Mouse (Mus musculus) A20 (cell line): ENCODE measurements around the gene Cnksr1.
A peak's percentile ranks its signal among the peaks of the same experiment; 100 is the strongest.

Source experiments
- DNase-seq: peaks from one replicate; pipeline ENCODE4 v3.0.0-alpha.2; 2011; ENCODE audit warnings: low read depth, low spot score

The Cnksr1 gene

DNA sequence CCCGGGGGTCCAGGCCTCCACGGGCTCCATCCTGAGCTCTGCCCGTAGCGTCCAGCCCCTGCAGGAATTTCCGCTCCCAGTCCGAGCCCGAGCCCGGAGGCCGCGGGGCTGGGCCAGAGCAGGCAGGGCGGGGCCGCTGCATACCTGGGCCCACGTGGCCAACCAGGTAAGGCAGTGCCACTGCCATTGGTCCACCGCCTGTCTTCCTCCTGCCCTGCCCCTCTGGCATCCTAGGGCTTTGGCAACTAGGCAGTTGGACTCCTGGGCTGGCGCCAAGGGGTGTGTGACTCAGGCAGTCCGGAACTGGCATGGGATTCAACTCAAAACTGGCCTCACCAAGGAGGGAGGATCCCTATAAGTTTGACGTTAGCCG, at the start of gene Cnksr1:
Gene Cnksr1, minus strand, starts transcription at position 121 of the 373 bp plus-strand sequence.
- no peak for DNase-seq

DNA sequence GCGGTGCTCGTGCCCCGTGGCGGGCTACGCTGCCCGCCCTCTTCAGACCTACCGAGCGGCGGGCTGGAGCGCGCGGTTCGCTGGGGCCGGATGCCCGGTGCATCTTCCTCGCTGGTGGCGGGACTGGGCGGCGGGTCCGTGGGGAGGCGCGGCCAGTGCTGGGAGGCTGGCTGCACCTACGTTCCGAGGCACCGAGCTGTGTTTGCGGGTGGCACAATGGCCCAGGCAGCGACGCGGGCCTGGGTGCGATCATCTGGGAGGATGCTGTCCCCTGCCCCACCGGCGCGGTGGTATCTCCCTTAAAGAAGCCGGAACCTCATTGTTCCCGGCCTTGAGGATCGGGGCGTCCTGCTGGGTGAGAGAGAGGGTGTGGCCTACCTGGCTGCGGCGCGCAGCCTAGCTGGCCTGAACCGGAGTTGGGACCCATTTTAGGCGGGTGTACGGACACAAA, 49.4 kb upstream of the Cnksr1 start, which contains the start of gene Pdik1l:
Gene Pdik1l, minus strand, starts transcription at position 321 of the 451 bp plus-strand sequence.
- peak; percentile 94 for DNase-seq

DNA sequence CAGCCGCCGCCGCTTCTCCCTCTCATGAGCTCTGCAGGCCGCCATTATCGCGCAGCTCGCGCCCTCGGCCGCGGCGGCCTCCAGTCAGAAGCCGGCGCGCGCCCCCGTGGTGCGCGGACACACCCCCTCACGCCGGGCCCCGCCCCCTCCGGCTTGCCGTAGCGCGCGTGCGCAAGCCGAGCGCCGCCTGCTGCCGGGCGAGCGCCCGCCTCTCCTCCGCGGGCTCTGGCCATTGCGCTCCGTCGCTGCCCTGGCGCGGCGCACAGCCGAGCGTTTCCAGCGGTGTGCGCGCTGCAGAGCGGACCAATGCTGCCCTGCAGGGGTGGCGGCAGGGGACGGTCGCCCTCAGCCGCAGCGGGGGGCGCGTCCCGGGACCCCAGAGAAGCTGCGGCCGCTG, 49.0 kb upstream of the Cnksr1 start:
- peak; percentile 95 for DNase-seq

DNA sequence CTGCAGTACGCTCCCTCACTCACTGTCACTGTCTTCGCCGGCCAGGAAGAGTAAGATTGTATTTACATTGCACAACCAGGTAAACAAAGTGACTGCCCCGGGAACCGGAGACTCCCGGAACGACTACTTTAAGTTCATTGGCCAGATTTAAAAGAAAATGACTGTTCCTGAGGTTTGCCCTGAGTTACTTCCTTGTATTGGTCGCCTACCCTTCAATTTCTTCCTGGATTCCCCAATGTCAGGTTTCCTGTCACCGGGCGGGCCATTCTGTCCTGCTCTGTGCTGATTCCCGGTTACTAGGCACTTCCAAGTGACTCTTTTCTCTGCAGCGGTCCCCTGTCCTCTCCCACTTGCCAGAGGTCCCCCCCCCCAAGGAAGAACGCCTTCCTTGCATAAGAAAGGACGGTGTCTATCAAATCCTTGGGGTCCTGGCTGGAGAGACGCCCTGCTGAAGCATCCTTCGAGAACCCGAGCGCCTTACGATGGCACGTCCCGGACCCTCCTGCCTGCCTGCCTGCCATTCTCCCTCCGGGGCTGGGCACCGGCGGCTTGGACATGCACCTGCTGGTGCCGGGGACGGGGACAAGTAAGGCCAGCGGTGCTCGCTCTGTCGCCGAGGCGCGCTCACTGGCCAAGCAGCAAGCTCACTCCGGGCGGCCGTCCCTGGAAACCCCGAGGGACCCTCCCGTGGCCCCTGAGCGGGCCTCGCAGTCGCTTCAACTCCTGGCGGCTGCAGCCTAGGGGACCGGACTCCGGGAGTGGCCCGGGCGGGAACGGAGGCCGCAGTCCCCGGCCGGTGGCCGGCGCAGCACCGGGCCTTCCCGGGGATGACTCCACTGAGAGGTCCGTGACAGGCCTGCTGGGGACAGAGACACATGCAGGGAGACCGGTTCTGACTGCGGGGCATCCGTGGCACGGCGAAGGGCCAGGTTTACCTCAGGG, 48.3 kb upstream of the Cnksr1 start:
- DNase-seq: no peak

DNA sequence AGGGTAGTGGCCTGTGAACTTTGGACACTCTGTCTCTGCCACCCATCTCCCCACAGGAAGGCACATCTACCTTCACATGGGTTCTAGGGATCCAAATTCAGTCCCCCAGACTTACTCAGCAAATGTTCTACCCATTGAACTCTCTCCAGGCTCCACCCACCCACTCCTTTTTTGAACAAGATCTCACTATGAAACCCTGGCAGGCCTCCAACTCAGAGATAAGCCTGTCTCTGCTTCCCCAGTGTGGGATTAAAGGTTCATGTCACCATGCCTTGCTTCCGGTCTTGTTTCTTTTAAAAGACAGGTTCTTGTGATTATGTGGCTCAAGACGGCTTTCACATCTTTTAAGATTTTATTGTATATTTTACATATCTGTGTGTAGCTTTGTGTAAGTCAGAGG, 46.7 kb upstream of the Cnksr1 start:
- DNase-seq: no peak

DNA sequence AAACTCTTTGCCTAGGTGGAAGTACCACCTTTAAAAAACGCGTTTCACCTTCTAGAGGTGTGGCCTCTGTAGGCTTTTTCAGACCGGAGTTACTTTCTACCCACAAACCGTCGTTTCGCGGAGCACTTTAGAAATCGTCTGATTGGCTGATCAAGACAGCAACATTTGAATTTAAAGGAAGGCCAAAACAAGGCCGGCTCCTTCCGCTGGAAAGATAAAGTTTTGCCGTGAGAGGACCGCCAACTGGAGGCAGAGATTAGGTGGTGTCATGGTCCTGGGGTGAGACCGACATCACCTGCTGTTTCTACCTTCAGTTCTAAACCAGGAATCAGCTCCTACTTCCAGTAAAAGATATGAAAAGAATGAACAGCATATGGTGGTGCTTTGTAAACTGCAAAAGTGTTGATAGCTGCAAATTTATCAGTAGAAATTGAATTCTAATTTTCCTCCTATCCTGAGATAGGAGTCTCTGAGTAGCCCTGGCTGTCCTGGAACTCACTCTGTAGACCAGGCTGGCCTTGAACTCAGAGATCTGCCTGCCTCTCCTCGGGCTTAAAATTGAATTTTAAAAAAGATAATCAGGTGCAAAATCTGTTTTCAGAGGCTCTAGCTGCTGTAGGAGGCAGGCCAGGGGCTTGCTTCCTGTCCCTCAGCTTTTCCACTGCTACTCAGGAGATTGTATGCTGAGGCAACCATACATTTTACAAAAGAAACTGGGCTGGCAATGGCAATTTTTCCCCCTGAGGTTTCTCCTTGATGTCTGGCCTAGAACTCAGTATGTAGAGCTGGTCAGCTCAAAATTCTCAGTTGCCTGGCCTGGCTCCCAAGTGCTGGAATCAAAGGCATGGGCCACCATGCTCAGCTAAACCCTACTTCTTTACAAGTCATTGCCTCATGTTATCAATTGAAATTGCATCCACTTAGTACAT, 35.5 kb upstream of the Cnksr1 start:
- DNase-seq: peak; percentile 91

DNA sequence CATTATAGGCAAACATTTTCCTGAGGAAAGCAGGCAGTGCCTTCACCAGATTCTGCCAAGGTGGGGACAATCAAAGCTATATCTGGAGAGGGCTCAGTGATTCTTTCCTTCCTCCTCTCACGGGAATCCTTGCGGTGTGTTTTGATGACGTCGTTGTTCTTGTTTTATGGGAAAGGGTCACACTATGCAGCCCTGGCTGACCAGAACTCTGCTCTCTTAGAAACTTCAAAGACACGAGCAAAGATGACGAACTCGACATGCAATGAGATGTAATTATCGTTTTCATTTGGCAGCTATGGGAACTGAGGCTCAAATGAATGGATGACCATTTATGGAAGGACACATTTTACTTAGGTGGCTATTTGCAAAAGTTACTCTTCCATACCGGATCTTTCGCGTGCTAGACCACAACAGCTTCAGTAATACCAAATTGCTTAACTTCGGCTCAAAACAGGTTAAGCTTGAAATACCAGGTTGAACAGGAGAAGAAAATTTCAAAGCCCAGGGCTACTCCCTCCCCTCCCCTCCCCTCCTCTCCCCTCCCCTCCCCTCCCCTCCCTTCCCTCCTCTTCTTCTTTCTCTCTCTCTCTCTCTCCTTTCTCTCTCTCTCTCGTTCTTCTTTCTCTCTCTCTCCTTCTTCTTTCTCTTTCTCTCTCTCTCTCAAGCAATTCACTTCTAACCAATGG, 34.7 kb upstream of the Cnksr1 start:
- no peak for DNase-seq

DNA sequence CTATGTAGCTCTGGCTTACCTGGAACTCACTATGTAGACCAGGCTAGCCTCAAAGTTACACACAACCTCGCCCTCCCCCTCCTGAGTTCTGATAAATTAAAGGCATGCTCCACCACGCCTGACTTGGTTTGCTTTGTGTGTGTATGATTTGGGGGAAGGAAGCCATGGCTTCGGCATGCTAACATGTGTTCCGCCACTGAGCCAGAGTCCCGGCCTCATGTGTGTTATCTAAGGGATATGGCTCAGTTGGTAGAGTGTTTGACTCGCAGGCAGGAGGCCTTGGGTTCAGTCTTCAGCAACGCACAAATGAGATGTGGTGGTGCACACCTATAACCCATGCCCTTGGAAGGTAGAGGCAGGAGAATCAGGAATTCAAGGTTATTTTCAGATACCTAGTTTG, 33.8 kb upstream of the Cnksr1 start:
- DNase-seq: no peak

DNA sequence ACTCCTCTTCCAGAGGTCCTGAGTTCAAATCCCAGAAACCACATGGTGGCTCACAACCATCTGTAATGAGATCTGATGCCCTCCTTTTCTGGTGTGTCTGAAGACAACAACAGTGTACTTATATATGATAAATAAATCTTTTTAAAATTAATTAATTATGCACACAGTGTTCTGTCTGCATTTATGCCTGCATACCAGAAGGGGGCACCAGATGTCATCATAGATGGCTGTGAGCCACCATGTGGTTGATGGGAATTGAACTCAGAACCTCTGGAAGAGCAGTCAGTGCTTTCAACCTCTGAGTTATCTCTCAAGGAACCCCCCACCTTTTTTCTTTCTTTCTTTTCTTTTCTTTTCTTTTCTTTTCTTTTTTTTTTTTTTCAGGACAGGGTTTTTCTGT, 31.4 kb upstream of the Cnksr1 start:
- peak; percentile 43 for DNase-seq

DNA sequence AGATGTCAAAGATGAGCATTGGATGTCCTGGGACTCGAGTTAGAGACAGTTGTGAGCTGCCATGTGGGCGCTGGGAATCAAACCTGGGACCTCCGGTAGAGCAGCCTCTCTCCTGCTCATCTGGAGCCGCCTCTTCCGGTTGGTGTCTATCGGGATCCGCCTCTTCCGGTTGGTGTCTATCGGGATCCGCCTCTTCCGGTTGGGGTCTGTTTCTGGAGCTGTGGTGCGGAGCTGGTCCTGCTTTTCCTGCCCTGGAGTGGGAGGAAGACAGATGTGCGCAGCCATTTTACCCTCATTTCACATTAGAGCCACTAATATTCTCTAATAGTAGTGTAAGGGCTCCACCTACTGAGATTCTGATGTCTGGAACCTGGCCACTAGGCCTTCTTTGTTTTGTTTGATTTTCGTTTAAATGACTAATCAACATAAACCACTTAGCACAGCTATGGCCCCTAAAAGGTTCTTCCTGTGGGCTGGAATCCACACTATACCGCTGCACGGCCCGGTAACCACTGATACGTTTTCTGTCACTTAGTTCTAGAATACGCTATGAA, 30.0 kb upstream of the Cnksr1 start:
- no peak for DNase-seq

DNA sequence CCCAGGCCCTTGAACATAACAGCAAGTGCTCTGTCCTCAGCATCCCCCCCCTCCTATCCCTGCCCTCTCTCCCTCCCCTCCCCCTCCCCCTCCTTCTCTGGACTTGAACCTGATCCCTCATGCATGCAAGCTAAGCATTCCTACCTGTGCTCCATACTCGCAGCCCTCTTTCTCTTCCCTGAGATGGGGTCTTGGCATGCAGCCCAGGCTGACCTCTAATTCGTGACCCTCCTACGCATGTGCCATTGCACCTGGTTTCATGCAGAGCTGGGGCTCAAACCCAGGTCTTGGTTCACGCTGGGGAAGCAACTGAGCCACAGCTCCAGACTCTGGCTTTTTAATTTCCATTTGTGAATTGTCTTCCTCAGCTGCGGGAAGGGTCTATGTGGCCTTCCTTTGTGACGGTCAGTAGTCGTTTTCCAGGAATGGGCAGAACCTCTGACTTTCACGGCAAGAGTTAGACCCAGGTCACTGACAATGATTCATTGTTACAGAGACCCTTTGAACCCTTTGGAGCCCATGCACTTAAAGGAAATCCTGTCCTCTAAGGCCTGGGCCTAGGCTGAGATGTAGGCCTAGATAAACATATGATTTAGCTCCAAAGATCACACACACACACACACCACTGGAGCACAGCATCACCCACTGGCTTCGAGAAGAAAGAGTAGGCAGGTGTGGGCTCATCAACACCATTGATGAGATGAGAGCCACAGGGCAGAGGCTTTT, 27.8 kb upstream of the Cnksr1 start:
- DNase-seq: no peak

DNA sequence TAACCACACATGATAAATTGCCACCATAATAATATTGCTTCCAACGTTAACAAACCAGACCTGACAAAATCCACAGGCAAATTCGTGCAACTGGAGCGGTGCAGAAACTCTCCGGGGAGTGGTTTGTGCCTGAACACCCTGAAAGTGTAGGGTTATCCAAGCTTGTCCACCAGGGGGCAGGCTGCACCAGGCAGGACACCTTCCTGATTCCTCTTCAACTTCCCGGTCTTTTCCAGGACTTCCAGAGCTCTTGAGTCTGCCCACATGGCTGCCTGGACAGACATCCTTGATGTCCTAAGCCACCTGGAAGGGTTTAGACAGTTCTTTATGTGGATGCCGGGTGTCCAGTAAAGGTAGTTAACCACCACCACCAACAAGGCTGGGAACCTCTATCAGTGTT, 25.0 kb upstream of the Cnksr1 start:
- DNase-seq: peak; percentile 44

DNA sequence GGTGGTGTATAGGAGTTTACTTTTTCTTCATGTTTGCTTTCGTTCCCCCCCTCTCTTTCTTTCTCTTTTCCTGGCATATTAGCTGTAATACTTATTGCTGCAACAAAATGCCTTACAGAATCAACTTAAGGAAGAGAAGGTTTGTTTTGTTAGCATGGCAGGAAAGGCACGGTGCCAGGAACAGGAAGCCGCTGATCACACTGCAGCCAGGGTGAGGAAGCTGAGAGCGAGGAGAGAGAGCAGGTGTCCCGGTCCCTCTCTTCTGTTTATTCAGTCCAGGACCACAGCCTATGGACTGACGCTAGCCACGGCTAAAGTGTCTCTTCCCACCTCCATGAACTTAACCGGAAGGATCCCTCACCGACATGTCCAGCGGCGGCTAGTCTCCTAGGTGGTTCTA, 20.2 kb upstream of the Cnksr1 start:
- no peak for DNase-seq

DNA sequence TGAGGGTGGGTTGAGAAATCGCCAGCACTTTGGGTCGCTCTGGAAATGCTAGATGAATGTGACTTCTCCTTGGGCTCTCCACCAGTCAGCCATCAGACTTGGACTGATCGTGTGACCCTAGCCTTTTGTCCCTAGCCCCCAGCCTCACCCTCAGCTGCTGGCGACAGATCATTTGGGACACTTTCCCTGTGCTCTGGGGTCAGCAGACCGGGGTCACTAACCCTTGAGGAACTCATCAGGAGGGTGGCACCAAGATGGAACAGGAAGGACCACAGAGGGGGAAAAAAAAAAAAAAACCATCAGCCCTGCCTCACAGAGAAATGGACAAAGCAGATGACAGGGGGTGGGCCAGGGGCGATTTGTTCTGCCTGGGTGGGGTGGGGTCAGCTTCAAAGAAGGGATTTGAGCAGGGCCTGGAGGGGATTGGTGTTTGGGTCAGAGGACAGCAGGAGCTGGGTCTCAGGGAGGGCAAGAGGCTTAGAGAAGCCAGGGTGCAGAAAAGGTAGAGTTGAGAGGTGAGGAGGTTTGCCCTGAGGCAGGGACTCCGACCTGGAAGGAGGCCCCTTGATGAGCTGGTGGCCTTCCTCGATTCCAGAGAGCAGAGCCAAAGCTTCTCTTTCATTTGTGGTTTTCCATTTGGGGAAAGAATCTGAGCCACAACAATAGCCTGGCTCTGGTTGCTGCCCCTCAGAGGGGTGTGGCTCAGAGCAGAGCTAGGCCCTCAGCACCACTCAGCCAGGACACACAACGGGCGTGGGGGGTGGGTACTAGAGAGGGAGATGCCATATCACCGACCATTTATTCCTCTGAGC, 19.2 kb upstream of the Cnksr1 start:
- no peak for DNase-seq

DNA sequence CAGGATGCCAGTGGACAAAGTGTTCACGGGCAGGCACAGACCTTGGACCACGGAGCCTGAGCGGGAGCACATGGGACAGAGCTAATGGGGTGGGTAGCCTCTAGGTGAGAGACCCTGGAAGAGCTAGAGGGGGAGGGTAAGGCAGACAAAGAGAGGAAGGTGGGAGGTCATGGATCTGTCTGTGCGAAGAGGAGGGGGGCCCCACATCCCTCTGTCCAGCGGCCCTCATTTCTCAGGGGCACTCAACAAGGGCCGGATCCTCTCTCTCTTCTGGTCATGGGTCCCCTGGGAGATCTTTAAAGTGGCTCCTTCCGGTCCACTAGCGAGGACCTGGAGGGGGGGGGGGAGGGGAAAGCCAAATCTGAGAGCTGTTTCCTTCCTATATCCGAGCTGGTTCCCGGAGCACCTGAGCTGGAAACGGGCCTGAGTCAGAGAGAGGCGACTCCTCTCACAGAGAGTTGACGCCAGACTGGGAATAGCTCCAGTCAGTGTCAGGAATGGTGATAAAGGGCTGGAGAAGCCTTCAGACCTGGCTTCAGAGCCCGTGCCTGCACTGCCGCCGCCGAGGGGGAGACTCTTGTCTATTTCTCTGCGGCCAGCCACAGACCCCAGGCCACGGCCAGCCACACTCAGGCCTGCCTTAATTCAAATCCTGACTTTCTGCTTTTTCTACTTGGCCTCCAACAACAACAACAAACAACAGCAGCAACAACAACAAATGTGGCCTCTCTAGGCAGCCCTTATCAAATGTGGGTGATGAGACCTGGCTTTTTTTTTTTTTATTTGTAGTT, 18.4 kb upstream of the Cnksr1 start:
- no peak for DNase-seq

DNA sequence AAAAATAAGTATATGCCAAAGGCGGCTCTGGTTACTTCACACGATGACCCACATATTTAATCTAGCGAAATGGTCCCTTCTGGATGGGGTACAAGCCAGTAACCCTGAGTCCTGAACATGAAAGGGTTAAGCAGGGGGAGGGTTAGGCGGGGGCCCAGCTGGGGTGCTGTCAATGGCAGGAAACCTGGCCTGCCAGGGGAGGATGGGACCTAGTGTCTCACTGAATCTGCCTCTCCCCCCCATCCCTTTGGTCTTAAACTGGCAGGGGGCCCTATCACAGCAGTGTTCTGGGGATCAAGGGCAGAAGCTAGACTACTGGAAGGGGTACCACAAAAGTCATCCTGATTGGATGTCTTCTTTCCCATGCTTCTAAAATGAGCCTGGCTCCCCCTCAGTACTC, 17.7 kb upstream of the Cnksr1 start:
- no peak for DNase-seq

DNA sequence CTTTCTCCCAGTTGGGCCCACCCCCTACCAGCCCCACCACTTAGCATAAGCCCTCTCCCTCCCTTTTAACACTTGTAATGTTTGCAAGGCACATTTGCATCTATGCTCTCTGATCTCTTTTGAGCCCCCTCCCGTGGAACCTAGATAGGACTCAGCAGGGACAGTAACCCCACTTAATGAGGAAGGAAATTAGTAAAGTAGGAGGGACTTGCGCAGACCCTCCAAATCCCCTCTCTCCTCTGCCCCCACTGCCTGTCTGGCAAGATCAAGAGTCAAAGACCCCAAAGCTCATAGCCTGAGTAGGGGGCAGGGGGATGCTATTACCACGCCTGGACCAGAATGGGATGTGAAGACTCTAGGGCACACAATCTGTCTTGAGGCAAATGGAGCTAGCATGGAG, 16.6 kb upstream of the Cnksr1 start:
- DNase-seq: no peak

DNA sequence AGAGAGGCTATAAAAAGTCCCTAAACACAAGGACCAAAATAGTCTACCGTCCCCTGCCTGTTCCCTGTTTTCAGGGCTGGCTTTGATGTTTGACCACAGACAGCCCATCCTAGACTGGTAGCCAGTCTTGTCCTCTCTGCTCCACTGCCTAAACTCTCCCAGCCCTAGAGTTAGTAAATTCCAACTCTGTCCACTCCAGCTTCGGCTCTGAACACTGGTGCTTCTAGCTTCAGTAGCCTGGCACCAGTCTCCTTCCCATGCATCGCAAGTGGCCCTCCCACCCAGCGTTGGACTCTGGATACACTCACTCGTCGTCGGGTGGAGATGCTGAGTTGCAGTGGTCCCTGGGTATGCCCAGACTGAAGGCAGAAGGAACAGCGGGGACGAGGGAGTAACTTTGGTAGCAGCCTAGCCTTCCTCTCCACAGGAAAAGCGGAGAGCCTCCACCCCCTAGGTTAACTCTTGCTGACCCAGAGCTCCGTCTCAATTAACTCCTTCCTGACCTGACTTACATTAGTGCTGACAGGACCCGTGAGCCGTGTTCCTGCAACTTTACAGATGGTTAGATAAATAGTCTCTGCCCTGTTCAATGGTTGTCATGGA, 15.6 kb upstream of the Cnksr1 start, which contains the start of gene Grrp1:
Gene Grrp1, minus strand, starts transcription at position 385 of the 603 bp plus-strand sequence.
- DNase-seq: no peak
